Mouse (Mus musculus) lung, embryonic 14.5 days (tissue): ENCODE measurements around the gene Olfr592. TPM values are rescaled to one million over a fixed set of nuclear protein-coding genes. Genes with fewer than 3 reads are reported as not detected.
"Not testable (repeated sequence)": the region's sequence is repeated elsewhere in the genome, so short reads cannot be mapped to it uniquely, and the experiment has no call there.

Experiments
- ATAC-seq: fragments of 200-750 bp; cut with Nextera tagmentation; 2 replicates; pipeline ENCODE4 v1.8.0; 2017; ENCODE audit warnings: mild to moderate bottlenecking, moderate TSS enrichment, moderate library complexity; ENCODE audit not compliant: insufficient read depth
- DNase-seq: peaks from one replicate; pipeline ENCODE4 v3.0.0-alpha.2; 2015
- H3K27ac ChIP-seq: fragments of 300-500 bp; sonication (generic); 2 replicates; pipeline ENCODE4 v1.5.1; 2014; ENCODE audit warnings: low read depth, mild to moderate bottlenecking, moderate library complexity
- H3K27me3 ChIP-seq: fragments of 300-500 bp; sonication (generic); 2 replicates; pipeline ENCODE4 v1.6.1; 2014; ENCODE audit warnings: low read length, control low read depth; ENCODE audit not compliant: insufficient read depth
- H3K36me3 ChIP-seq: fragments of 300-500 bp; sonication (generic); 2 replicates; pipeline ENCODE4 v1.6.1; 2014; ENCODE audit warnings: control low read depth; ENCODE audit not compliant: insufficient read depth
- H3K4me1 ChIP-seq: fragments of 300-500 bp; sonication (generic); 2 replicates; pipeline ENCODE4 v1.6.1; 2014; ENCODE audit warnings: antibody characterized with exemption, control low read depth; ENCODE audit not compliant: insufficient read depth
- H3K4me2 ChIP-seq: fragments of 300-500 bp; sonication (generic); 2 replicates; pipeline ENCODE4 v1.6.1; 2014; ENCODE audit warnings: mild to moderate bottlenecking
- H3K4me3 ChIP-seq: fragments of 300-500 bp; sonication (generic); 2 replicates; pipeline ENCODE4 v1.5.1; 2014; ENCODE audit warnings: low read depth, low read length
- H3K9ac ChIP-seq: fragments of 300-500 bp; sonication (generic); 2 replicates; pipeline ENCODE4 v1.6.1; 2014
- H3K9me3 ChIP-seq: fragments of 300-500 bp; sonication (generic); 2 replicates; pipeline ENCODE4 v1.6.1; 2016; ENCODE audit warnings: low read depth, low read length, control low read depth
- CTCF ChIP-seq: IDR thresholded peaks from 2 replicates; pipeline ENCODE4 v1.5.1; 2016; ENCODE audit warnings: antibody characterized with exemption, low read depth
- WGBS: fragments of 180-500 bp; shearing (Covaris S2); extraction: QIAGEN DNeasy Blood & Tissue Kit; methylation state at CpG from one replicate; pipeline ENCODE4 v1.1.7; 2014; 5-methylcytosine and 5-hydroxymethylcytosine counted together
- polyA plus RNA-seq: library from polyadenylated mRNA; unstranded; fragments of >200 nt; fragmentation: Nextera tagmentation; extraction: Ambion mirVana; gene quantifications from 2 replicates; pipeline ENCODE4 v1.2.1, GENCODE M21; 2014

Gene Olfr592
- polyA plus RNA-seq: not detected in 2 replicates

- ATAC-seq, H3K9ac ChIP-seq, H3K9me3 ChIP-seq, H3K4me2 ChIP-seq, DNase-seq, H3K27me3 ChIP-seq, H3K36me3 ChIP-seq, H3K4me1 ChIP-seq, H3K4me3 ChIP-seq, H3K27ac ChIP-seq: not testable (repeated sequence)
- 72% methylated on average over 1 of the region's 1 CpGs for WGBS
These were observed at the start of gene Olfr592 for GRCm38 (mm10) chr7:103184503-103184902. Olfr592 (plus strand) TSS chr7:103184803.

GRCm38 (mm10) chr7:103140579-103140978 lies 44.0 kb upstream of the Olfr592 start, which contains the start of gene Olfr588-ps1:
Olfr588-ps1 (plus strand) TSS chr7:103140879.
- Histone ChIP-seq H3K9ac (no peak within 1 kb of the TSS), H3K27me3 (no peaks in the 10 kb centered on the region), H3K4me3 (no peak within 1 kb of the TSS), H3K4me1 (no peaks in the 10 kb centered on the region), H3K36me3 (no peaks in the 10 kb centered on the region), H3K9me3 (no peaks in the 10 kb centered on the region), H3K4me2 (no peak within 1 kb of the TSS), H3K27ac (no peak within 1 kb of the TSS)
- WGBS: 88% methylated on average over 1 of the region's 1 CpGs
- ATAC-seq (no peak), DNase-seq (no peak)
- no peak for TF ChIP-seq CTCF

GRCm38 (mm10) chr7:103156256-103156655 lies 28.3 kb upstream of the Olfr592 start, which contains the start of gene Olfr589:
Olfr589 (minus strand) TSS chr7:103156356.
- ATAC-seq (no peak), DNase-seq (no peak)
- Histone ChIP-seq H3K27ac (no peak within 1 kb of the TSS), H3K4me1 (no peaks in the 10 kb centered on the region), H3K4me3 (no peak within 1 kb of the TSS), H3K36me3 (no peaks in the 10 kb centered on the region), H3K4me2 (no peak within 1 kb of the TSS), H3K9ac (no peak within 1 kb of the TSS), H3K27me3 (no peaks in the 10 kb centered on the region), H3K9me3 (no peaks in the 10 kb centered on the region)
- TF ChIP-seq CTCF: no peak
- WGBS: 45% methylated on average over 2 of the region's 2 CpGs

- WGBS: 68% methylated on average over 5 of the region's 5 CpGs
- Histone ChIP-seq H3K9ac (no peak overlapping the region), H3K36me3 (no peaks in the 10 kb centered on the region), H3K27me3 (no peaks in the 10 kb centered on the region), H3K27ac (no peak overlapping the region), H3K9me3 (no peaks in the 10 kb centered on the region), H3K4me1 (no peaks in the 10 kb centered on the region), H3K4me3 (no peak overlapping the region), H3K4me2 (no peak overlapping the region)
- ATAC-seq: no peak
- no peak for TF ChIP-seq CTCF
- no peak for DNase-seq
These were observed 14.9 kb upstream of the Olfr592 start for GRCm38 (mm10) chr7:103169697-103170096.

GRCm38 (mm10) chr7:103178240-103178639 lies 6.4 kb upstream of the Olfr592 start, which contains the start of gene Olfr591:
Olfr591 (minus strand) TSS chr7:103178340.
- no peak for TF ChIP-seq CTCF
- ATAC-seq (no peak), DNase-seq (no peak)
- no peak within 1 kb of the TSS for H3K4me2 ChIP-seq
- H3K9ac ChIP-seq: no peak within 1 kb of the TSS
- H3K9me3 ChIP-seq: no peaks in the 10 kb centered on the region
- no peaks in the 10 kb centered on the region for H3K4me1 ChIP-seq
- H3K36me3 ChIP-seq: no peaks in the 10 kb centered on the region
- no peak within 1 kb of the TSS for H3K27ac ChIP-seq
- WGBS: 68% methylated on average over 1 of the region's 1 CpGs
- no peaks in the 10 kb centered on the region for H3K27me3 ChIP-seq
- H3K4me3 ChIP-seq: no peak within 1 kb of the TSS

GRCm38 (mm10) chr7:103211562-103211961 lies 27.0 kb downstream of the Olfr592 start, which contains the start of gene Olfr593:
Olfr593 (plus strand) TSS chr7:103211862.
- no peak within 1 kb of the TSS for H3K4me2 ChIP-seq
- H3K9me3 ChIP-seq: no peaks in the 10 kb centered on the region
- no peaks in the 10 kb centered on the region for H3K4me1 ChIP-seq
- no peak within 1 kb of the TSS for H3K9ac ChIP-seq
- no peak within 1 kb of the TSS for H3K27ac ChIP-seq
- no peak for TF ChIP-seq CTCF
- no peaks in the 10 kb centered on the region for H3K36me3 ChIP-seq
- H3K4me3 ChIP-seq: no peak within 1 kb of the TSS
- no peak for ATAC-seq
- H3K27me3 ChIP-seq: no peaks in the 10 kb centered on the region
- DNase-seq: no peak
- WGBS: 67% methylated on average over 1 of the region's 1 CpGs

- H3K4me3 ChIP-seq, H3K4me2 ChIP-seq, H3K36me3 ChIP-seq, DNase-seq, ATAC-seq, H3K27me3 ChIP-seq, H3K9ac ChIP-seq, H3K27ac ChIP-seq, H3K9me3 ChIP-seq, H3K4me1 ChIP-seq: not testable (repeated sequence)
- 80% methylated on average over 5 of the region's 5 CpGs for WGBS
These were observed 27.4 kb downstream of the Olfr592 start for GRCm38 (mm10) chr7:103212050-103212449.

- H3K4me2 ChIP-seq: no peak within 1 kb of the TSS
- H3K27ac ChIP-seq: no peak within 1 kb of the TSS
- H3K9ac ChIP-seq: no peak within 1 kb of the TSS
- no peak within 1 kb of the TSS for H3K4me3 ChIP-seq
- no peaks in the 10 kb centered on the region for H3K9me3 ChIP-seq
- no peaks in the 10 kb centered on the region for H3K27me3 ChIP-seq
- TF ChIP-seq CTCF: no peak
- no peaks in the 10 kb centered on the region for H3K36me3 ChIP-seq
- H3K4me1 ChIP-seq: no peaks in the 10 kb centered on the region
- DNase-seq (no peak), ATAC-seq (no peak)
These were observed 32.1 kb downstream of the Olfr592 start, which contains the start of gene Olfr594 for GRCm38 (mm10) chr7:103216696-103217095. Olfr594 (plus strand) TSS chr7:103216996.

Other genes starting within 250 kb of the Olfr592 start
- not detected in 2 replicates for gene Olfr573-ps1, start 242.2 kb upstream of the Olfr592 start, polyA plus RNA-seq
- gene Olfr574, start 236.3 kb upstream of the Olfr592 start, polyA plus RNA-seq: not detected in 2 replicates
- gene Olfr575, start 226.0 kb upstream of the Olfr592 start, polyA plus RNA-seq: not detected in 2 replicates
- gene Olfr576, start 222.1 kb upstream of the Olfr592 start, polyA plus RNA-seq: not detected in 2 replicates
- not detected in 2 replicates for gene Olfr577, start 208.9 kb upstream of the Olfr592 start, polyA plus RNA-seq
- gene Olfr578, start 195.5 kb upstream of the Olfr592 start, polyA plus RNA-seq: not detected in 2 replicates
- gene Olfr582, start 146.8 kb upstream of the Olfr592 start, polyA plus RNA-seq: not detected in 2 replicates
- not detected in 2 replicates for gene Olfr583, start 133.5 kb upstream of the Olfr592 start, polyA plus RNA-seq
- not detected in 2 replicates for gene Olfr584, start 102.9 kb upstream of the Olfr592 start, polyA plus RNA-seq
- not detected in 2 replicates for gene Olfr585, start 87.1 kb upstream of the Olfr592 start, polyA plus RNA-seq
- not detected in 2 replicates for gene Olfr586, start 59.2 kb upstream of the Olfr592 start, polyA plus RNA-seq
- gene Olfr588-ps1, start 43.9 kb upstream of the Olfr592 start, polyA plus RNA-seq: not detected in 2 replicates
- gene Olfr589, start 28.4 kb upstream of the Olfr592 start, polyA plus RNA-seq: not detected in 2 replicates
- gene Olfr591, start 6.5 kb upstream of the Olfr592 start, polyA plus RNA-seq: not detected in 2 replicates
- not detected in 2 replicates for gene Olfr593, start 27.1 kb downstream of the Olfr592 start, polyA plus RNA-seq
- gene Olfr594, start 32.2 kb downstream of the Olfr592 start, polyA plus RNA-seq: not detected in 2 replicates
- not detected in 2 replicates for gene Usp17ld, start 67.7 kb downstream of the Olfr592 start, polyA plus RNA-seq
- not detected in 2 replicates for gene Olfr596, start 120.8 kb downstream of the Olfr592 start, polyA plus RNA-seq
- not detected in 2 replicates for gene Olfr597, start 131.5 kb downstream of the Olfr592 start, polyA plus RNA-seq
- gene Olfr598, start 138.8 kb downstream of the Olfr592 start, polyA plus RNA-seq: not detected in 2 replicates
- not detected in 2 replicates for gene Olfr599, start 151.1 kb downstream of the Olfr592 start, polyA plus RNA-seq
- gene Olfr600, start 164.9 kb downstream of the Olfr592 start, polyA plus RNA-seq: not detected in 2 replicates
- gene Olfr601, start 177.9 kb downstream of the Olfr592 start, polyA plus RNA-seq: not detected in 2 replicates
- gene Olfr603, start 201.4 kb downstream of the Olfr592 start, polyA plus RNA-seq: not detected in 2 replicates
- not detected in 2 replicates for gene Usp17lc, start 230.3 kb downstream of the Olfr592 start, polyA plus RNA-seq